Mouse (Mus musculus): ENCODE measurements around the gene Itpk1.
A peak's percentile ranks its signal among the peaks of the same experiment; 100 is the strongest.

Gene Itpk1

GRCm38 (mm10) chr12:102552001-102552400 lies 152.7 kb downstream of the Itpk1 start:
- no peak for DNase-seq (ENCODE audit: low spot score)

GRCm38 (mm10) chr12:102551186-102551585 lies 153.5 kb downstream of the Itpk1 start:
- DNase-seq (ENCODE audit: low spot score), result no peak

- DNase-seq (ENCODE audit: low spot score), result peak; percentile 49
Observed at GRCm38 (mm10) chr12:102550529-102550928, 154.2 kb downstream of the Itpk1 start.

- no peak for DNase-seq (ENCODE audit: low spot score)
Observed at GRCm38 (mm10) chr12:102545122-102545521, 159.6 kb downstream of the Itpk1 start.

GRCm38 (mm10) chr12:102541168-102541567 lies 163.6 kb downstream of the Itpk1 start:
- DNase-seq (ENCODE audit: low spot score), result no peak

GRCm38 (mm10) chr12:102540278-102540677 lies 164.5 kb downstream of the Itpk1 start:
- DNase-seq (ENCODE audit: low spot score), result no peak

GRCm38 (mm10) chr12:102535796-102536195 lies 168.9 kb downstream of the Itpk1 start:
- no peak for DNase-seq (ENCODE audit: low spot score)

GRCm38 (mm10) chr12:102527989-102528388 lies 176.7 kb downstream of the Itpk1 start:
- no peak for DNase-seq (ENCODE audit: low spot score)

GRCm38 (mm10) chr12:102524760-102525159 lies 180.0 kb downstream of the Itpk1 start:
- no peak for DNase-seq (ENCODE audit: low spot score)

- no peak for DNase-seq (ENCODE audit: low spot score)
Observed at GRCm38 (mm10) chr12:102524216-102524615, 180.5 kb downstream of the Itpk1 start.

- DNase-seq (ENCODE audit: low spot score), result no peak
Observed at GRCm38 (mm10) chr12:102521777-102522319, 182.9 kb downstream of the Itpk1 start.

- no peak for DNase-seq (ENCODE audit: low spot score)
Observed at GRCm38 (mm10) chr12:102519929-102520720, 184.6 kb downstream of the Itpk1 start.
